Mouse (Mus musculus) bone marrow macrophage, adult 2 months (primary cell): ENCODE data around the gene Rad51b.

ENCODE experiments used
- CTCF ChIP-seq: IDR thresholded peaks from 2 replicates; pipeline ENCODE4 v1.5.1; 2012; ENCODE audit warnings: low read depth, mild to moderate bottlenecking, low read length, moderate library complexity
- POLR2A ChIP-seq: IDR thresholded peaks from 2 replicates; pipeline ENCODE4 v1.6.1; 2012; ENCODE audit warnings: mild to moderate bottlenecking, low read depth, low read length, borderline replicate concordance

- TF ChIP-seq POLR2A: no peak
- no peak for TF ChIP-seq CTCF
These were observed 202.7 kb downstream of the Rad51b start for GRCm38 (mm10) chr12:79499809-79500208.
